Mouse (Mus musculus): ENCODE measurements around the gene Bmp8b. TPM values are rescaled to one million over a fixed set of nuclear protein-coding genes. Genes with fewer than 3 reads are reported as not detected.

The Bmp8b gene
- not detected for polyA plus RNA-seq (2015; fragmentation: Illumina TruSeq; extraction: RNeasy Lipid Tissue Mini Kit (QIAGEN cat#74804); ENCODE audit: insufficient read depth, low replicate concordance)

DNA sequence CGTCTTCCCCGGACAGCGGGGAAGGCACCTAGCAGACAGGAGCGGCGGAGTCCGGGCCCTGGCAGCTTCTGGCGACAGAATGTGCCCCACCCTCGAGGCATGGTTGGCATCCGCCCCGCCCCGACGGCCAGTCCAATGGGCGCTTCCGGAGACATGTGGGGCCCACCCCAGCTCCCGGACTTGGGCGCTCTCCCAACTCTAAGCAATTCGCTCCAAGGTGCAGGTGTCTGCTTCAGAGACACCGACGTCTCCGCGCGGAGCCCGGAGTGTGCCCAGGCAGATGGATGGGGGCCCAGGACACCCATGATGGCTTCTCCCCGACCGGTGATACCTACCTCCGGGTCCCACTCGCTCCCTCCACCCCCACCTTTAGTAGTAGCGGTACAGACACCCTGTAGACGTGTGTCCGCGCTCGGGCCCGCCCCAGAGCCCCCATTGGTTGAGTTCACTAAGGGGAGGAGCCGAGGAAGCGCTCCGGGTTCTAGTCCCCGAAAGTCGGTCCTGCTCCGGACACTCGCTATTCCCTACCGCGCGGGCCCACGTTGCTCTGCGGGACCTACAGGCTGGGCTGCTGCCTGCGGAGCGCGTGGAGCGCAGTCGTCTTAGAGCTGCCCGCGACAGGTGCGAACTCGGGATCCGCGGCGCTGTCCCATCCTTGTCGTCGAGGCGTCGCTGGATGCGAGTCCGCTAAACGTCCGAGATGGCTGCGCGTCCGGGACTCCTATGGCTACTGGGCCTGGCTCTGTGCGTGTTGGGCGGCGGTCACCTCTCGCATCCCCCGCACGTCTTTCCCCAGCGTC, at the start of gene Bmp8b:
TSS of gene Bmp8b (plus strand) at position 515 of the 800 bp plus-strand sequence.

GRCm38 (mm10) chr4:123116011-123116410, 11.0 kb downstream of the Bmp8b start, which contains the start of gene Oxct2b:
Gene Oxct2b, plus strand, starts transcription at chr4:123116266.

DNA sequence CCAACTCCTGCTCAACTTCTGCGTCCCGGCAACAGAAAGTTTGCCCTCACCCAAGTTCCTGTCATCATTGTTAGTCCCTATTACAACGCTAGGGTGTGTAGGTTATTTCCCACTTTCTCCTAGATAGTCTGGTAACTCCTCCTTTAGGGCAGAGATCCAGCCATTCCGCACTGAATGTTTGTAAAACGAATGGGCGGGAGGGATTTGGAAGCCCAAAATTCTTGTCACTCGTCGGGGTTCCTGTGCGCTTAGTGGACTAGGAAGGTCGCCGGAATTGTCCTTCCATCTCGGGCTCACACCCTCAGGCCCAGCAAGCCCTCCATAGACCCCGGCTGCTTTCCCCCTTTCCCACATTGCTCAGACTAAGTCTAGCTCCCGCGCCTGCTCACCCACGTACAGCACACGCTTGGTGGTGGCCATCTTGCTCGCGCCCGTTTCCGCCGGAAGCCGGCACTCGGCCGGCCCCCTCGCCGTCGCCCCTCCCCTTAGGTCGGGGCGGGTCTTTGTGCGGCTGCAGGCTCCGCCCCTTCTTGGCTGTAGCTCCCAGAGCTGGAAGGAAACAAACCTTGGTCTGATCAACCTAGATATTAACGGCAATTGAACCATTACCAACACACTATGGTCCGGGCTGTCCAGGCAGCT, 34.7 kb downstream of the Bmp8b start, which contains the start of gene Ppie:
TSS of gene Ppie (minus strand) at position 439 of the 642 bp plus-strand sequence.

Other genes with a start within 250 kb of the Bmp8b start
- gene Cap1, start 219.1 kb upstream of the Bmp8b start, polyA plus RNA-seq (2015; fragmentation: Illumina TruSeq; extraction: RNeasy Lipid Tissue Mini Kit (QIAGEN cat#74804); ENCODE audit: insufficient read depth, low replicate concordance): 418 TPM
- 0.59 TPM for gene Mfsd2a, start 144.0 kb upstream of the Bmp8b start, polyA plus RNA-seq (2015; fragmentation: Illumina TruSeq; extraction: RNeasy Lipid Tissue Mini Kit (QIAGEN cat#74804); ENCODE audit: insufficient read depth, low replicate concordance)
- gene Mycl, start 109.5 kb upstream of the Bmp8b start, polyA plus RNA-seq (2015; fragmentation: Illumina TruSeq; extraction: RNeasy Lipid Tissue Mini Kit (QIAGEN cat#74804); ENCODE audit: insufficient read depth, low replicate concordance): 16.0 TPM
- gene Trit1, start 88.6 kb upstream of the Bmp8b start, polyA plus RNA-seq (2015; fragmentation: Illumina TruSeq; extraction: RNeasy Lipid Tissue Mini Kit (QIAGEN cat#74804); ENCODE audit: insufficient read depth, low replicate concordance): 34.0 TPM
- gene Oxct2b, start 11.1 kb downstream of the Bmp8b start, polyA plus RNA-seq (2015; fragmentation: Illumina TruSeq; extraction: RNeasy Lipid Tissue Mini Kit (QIAGEN cat#74804); ENCODE audit: insufficient read depth, low replicate concordance): not detected
- gene Ppie, start 34.8 kb downstream of the Bmp8b start, polyA plus RNA-seq (2015; fragmentation: Illumina TruSeq; extraction: RNeasy Lipid Tissue Mini Kit (QIAGEN cat#74804); ENCODE audit: insufficient read depth, low replicate concordance): 44.1 TPM
- not detected for gene Hpcal4, start 78.1 kb downstream of the Bmp8b start, polyA plus RNA-seq (2015; fragmentation: Illumina TruSeq; extraction: RNeasy Lipid Tissue Mini Kit (QIAGEN cat#74804); ENCODE audit: insufficient read depth, low replicate concordance)
- not detected for gene Nt5c1a, start 96.3 kb downstream of the Bmp8b start, polyA plus RNA-seq (2015; fragmentation: Illumina TruSeq; extraction: RNeasy Lipid Tissue Mini Kit (QIAGEN cat#74804); ENCODE audit: insufficient read depth, low replicate concordance)
- gene Heyl, start 128.4 kb downstream of the Bmp8b start, polyA plus RNA-seq (2015; fragmentation: Illumina TruSeq; extraction: RNeasy Lipid Tissue Mini Kit (QIAGEN cat#74804); ENCODE audit: insufficient read depth, low replicate concordance): 2.5 TPM
- gene Pabpc4, start 157.2 kb downstream of the Bmp8b start, polyA plus RNA-seq (2015; fragmentation: Illumina TruSeq; extraction: RNeasy Lipid Tissue Mini Kit (QIAGEN cat#74804); ENCODE audit: insufficient read depth, low replicate concordance): 65.2 TPM
- gene Oxct2a, start 218.5 kb downstream of the Bmp8b start, polyA plus RNA-seq (2015; fragmentation: Illumina TruSeq; extraction: RNeasy Lipid Tissue Mini Kit (QIAGEN cat#74804); ENCODE audit: insufficient read depth, low replicate concordance): not detected
- gene Bmp8a, start 238.1 kb downstream of the Bmp8b start, polyA plus RNA-seq (2015; fragmentation: Illumina TruSeq; extraction: RNeasy Lipid Tissue Mini Kit (QIAGEN cat#74804); ENCODE audit: insufficient read depth, low replicate concordance): 0.12 TPM